Mouse (Mus musculus) embryonic fibroblast, embryonic 13.5 days (primary cell): ENCODE results near the gene Meltf.

Experiments
- CTCF ChIP-seq: IDR thresholded peaks from 2 replicates; pipeline ENCODE4 v1.5.1; 2011; ENCODE audit warnings: mild to moderate bottlenecking, control low read depth, low read length, moderate library complexity, borderline replicate concordance; ENCODE audit not compliant: insufficient read depth
- POLR2A ChIP-seq: IDR thresholded peaks from 2 replicates; pipeline ENCODE4 v1.6.1; 2011; ENCODE audit warnings: low read depth, mild to moderate bottlenecking, control low read depth, low read length, moderate library complexity

DNA sequence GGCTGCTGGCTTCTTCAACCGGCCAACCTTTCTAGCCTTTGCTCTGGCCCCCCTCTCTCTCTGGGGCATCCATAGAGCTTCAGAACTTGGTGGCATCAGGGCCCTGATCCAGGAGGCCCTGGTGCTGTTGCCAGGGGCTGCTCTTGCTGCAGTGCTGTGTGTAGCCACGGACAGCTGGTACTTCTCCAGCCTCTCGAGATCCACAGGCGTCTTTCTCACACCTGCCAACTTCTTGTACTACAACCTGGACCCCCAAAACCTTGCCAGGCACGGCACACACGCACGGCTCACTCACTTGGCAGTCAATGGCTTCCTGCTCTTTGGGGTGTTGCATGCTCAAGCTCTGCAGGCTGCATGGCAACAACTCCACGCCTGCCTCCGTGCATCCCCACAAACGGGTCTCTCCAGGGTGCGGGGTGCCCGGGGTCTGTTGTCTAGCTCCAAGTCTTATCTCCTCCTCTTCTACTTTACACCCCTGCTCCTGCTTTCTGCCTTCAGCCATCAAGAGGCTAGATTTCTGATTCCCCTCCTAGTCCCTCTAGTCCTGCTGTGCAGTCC is 66.2 kb downstream of the Meltf start:
- TF ChIP-seq POLR2A (no peak), CTCF (no peak)
